Mouse (Mus musculus): Measurements from ENCODE around the gene Map3k14.

DNA sequence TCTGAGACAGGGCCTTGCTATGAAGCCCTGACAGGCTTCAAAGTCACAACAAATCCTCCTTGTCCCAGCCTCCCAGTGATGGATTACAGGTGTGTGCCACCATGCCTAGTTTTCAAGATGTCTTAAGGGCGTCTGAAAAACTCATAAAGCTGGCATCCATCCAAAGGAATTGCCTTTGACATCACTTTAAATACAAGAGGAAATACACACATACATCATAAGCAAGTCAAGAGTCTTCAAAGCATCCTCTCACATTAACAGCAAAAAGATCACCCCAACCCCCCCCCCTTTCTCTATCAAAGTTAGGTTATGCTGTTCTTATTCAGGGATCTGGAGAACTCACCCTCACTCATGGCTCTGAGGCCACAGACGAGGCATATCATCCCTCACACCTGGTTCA is 1.4 kb downstream of the Map3k14 start:
- TF ChIP-seq EP300 (IDR thresholded peaks at IDR 0.05; ENCODE audit: low read depth) (no peak), CTCF (IDR thresholded peaks at IDR 0.05; ENCODE audit: low read depth) (no peak)
